Mouse (Mus musculus) liver, embryonic 14.5 days (tissue): ENCODE results near the gene Apoh. TPM values are rescaled to one million over a fixed set of nuclear protein-coding genes. Genes with fewer than 3 reads are reported as not detected.
A peak's percentile ranks its signal among the peaks of the same experiment; 100 is the strongest.

Experiments used
- ATAC-seq: fragments of 200-750 bp; cut with Nextera tagmentation; 2 replicates; pipeline ENCODE4 v1.8.0; 2017; ENCODE audit warnings: moderate number of reproducible peaks, mild to moderate bottlenecking, moderate library complexity; ENCODE audit not compliant: insufficient read depth
- DNase-seq, 3 experiments: peaks; one replicate each; pipeline ENCODE4 v3.0.0-alpha.2; 2012 to 2013; ENCODE audit warnings: low read depth in 3 of 3, low spot score in 3 of 3
- H3K27ac ChIP-seq: fragments of 300-500 bp; sonication (generic); 2 replicates; pipeline ENCODE4 v1.5.1; 2014; ENCODE audit warnings: moderate library complexity, mild to moderate bottlenecking, control low read depth, inconsistent platforms
- H3K27me3 ChIP-seq: fragments of 300-500 bp; sonication (generic); 2 replicates; pipeline ENCODE4 v1.6.1; 2014; ENCODE audit warnings: mild to moderate bottlenecking, low read length, moderate library complexity; ENCODE audit not compliant: control insufficient read depth, insufficient read depth
- H3K36me3 ChIP-seq: fragments of 300-500 bp; sonication (generic); replicated peaks from 2 replicates; pipeline ENCODE4 v1.6.1; 2014; ENCODE audit warnings: low read depth; ENCODE audit not compliant: control insufficient read depth, insufficient read depth
- H3K4me1 ChIP-seq, 2 experiments: fragments of 200-500 bp in 1 of 2; fragments of 300-500 bp in 1 of 2; sonication (generic) in 1 of 2; replicated peaks; 2 replicates each; pipeline ENCODE4 v1.6.1; 2012 to 2014; ENCODE audit warnings: antibody characterized with exemption in 1 of 2, inconsistent platforms in 1 of 2, low read length in 1 of 2; ENCODE audit not compliant: control insufficient read depth in 2 of 2, insufficient read depth in 2 of 2
- H3K4me2 ChIP-seq: fragments of 300-500 bp; sonication (generic); 2 replicates; pipeline ENCODE4 v1.6.1; 2014; ENCODE audit warnings: low read depth, mild to moderate bottlenecking, control low read depth, moderate library complexity
- H3K4me3 ChIP-seq, 2 experiments: fragments of 200-500 bp in 1 of 2; fragments of 300-500 bp in 1 of 2; sonication (generic) in 1 of 2; 2 replicates each; pipeline ENCODE4 v1.5.1; 2012 to 2014; ENCODE audit warnings: low read depth in 2 of 2, low read length in 2 of 2, mild to moderate bottlenecking in 2 of 2, control low read depth in 1 of 2, inconsistent platforms in 1 of 2, moderate library complexity in 1 of 2; ENCODE audit not compliant: insufficient read depth in 1 of 2
- H3K9ac ChIP-seq: fragments of 300-500 bp; sonication (generic); replicated peaks from 2 replicates; pipeline ENCODE4 v1.6.1; 2014; ENCODE audit warnings: mild to moderate bottlenecking, control low read depth, moderate library complexity
- H3K9me3 ChIP-seq: fragments of 300-500 bp; sonication (generic); 2 replicates; pipeline ENCODE4 v1.6.1; 2016; ENCODE audit warnings: low read length, mixed read lengths; ENCODE audit not compliant: control insufficient read depth
- CTCF ChIP-seq: IDR thresholded peaks from 2 replicates; pipeline ENCODE4 v1.5.1; 2016; ENCODE audit warnings: antibody characterized with exemption, low read depth, control low read depth
- EP300 ChIP-seq: IDR thresholded peaks from 2 replicates; pipeline ENCODE4 v1.6.1; 2016; ENCODE audit warnings: antibody characterized with exemption, low read depth
- WGBS: fragments of 180-500 bp; shearing (Covaris S2); extraction: QIAGEN DNeasy Blood & Tissue Kit; methylation state at CpG from one replicate; pipeline ENCODE4 v1.1.7; 2014; ENCODE audit not compliant: insufficient replicate concordance; 5-methylcytosine and 5-hydroxymethylcytosine counted together
- polyA plus RNA-seq, 2 experiments: library from polyadenylated mRNA; depleted of rRNA in 1 of 2; stranded (reverse) in 1 of 2; unstranded in 1 of 2; fragments of >200 nt; fragmentation: Nextera tagmentation in 1 of 2; extraction: Ambion mirVana in 1 of 2; gene quantifications; 2 replicates each; pipeline versions ENCODE4 v1.2.1 to v1.2.3; 2012 to 2014

The Apoh gene
- polyA plus RNA-seq, 2 experiments = 286 to 287 TPM

- DNase-seq (no peak), ATAC-seq (no peak)
- Histone ChIP-seq H3K4me3 (no peak overlapping the region), H3K4me1 (no peaks in the 10 kb centered on the region), H3K27ac (no peak overlapping the region), H3K27me3 (no peaks in the 10 kb centered on the region), H3K36me3 (no peaks in the 10 kb centered on the region), H3K9ac (no peak overlapping the region), H3K9me3 (no peaks in the 10 kb centered on the region), H3K4me2 (no peak overlapping the region)
- 50% methylated on average over 3 of the region's 3 CpGs for WGBS
- TF ChIP-seq CTCF (no peak), EP300 (no peak)
These were observed 39.5 kb downstream of the Apoh start for GRCm38 (mm10) chr11:108382664-108383063.

- Histone ChIP-seq H3K27me3 (no peaks in the 10 kb centered on the region), H3K9ac (no peak overlapping the region), H3K4me3 (no peak overlapping the region), H3K27ac (no peak overlapping the region), H3K36me3 (no peaks in the 10 kb centered on the region), H3K4me2 (no peak overlapping the region), H3K4me1 (no peaks in the 10 kb centered on the region), H3K9me3 (no peaks in the 10 kb centered on the region)
- no peak for ATAC-seq
- 46% methylated on average over 4 of the region's 4 CpGs for WGBS
- TF ChIP-seq EP300 (no peak), CTCF (no peak)
- DNase-seq = no peak
These were observed 41.9 kb downstream of the Apoh start for GRCm38 (mm10) chr11:108384920-108385665.

GRCm38 (mm10) chr11:108385666-108386024 is 42.5 kb downstream of the Apoh start:
- 69% methylated on average over 1 of the region's 1 CpGs for WGBS

GRCm38 (mm10) chr11:108395061-108395460 is 51.9 kb downstream of the Apoh start:
- Histone ChIP-seq H3K4me1 (peaks cover 0 to 2% of the 10 kb centered on the region in 2 experiments; a peak in 1 of 4 replicates), H3K9ac (no peak overlapping the region), H3K4me2 (no peak overlapping the region), H3K27ac (no peak overlapping the region), H3K9me3 (no peaks in the 10 kb centered on the region), H3K4me3 (peak overlapping the region; percentile 32 to 40), H3K27me3 (no peaks in the 10 kb centered on the region), H3K36me3 (no peaks in the 10 kb centered on the region)
- no peak for TF ChIP-seq CTCF
- no peak for TF ChIP-seq EP300
- 69% methylated on average over 9 of the region's 9 CpGs for WGBS
- ATAC-seq (peak; percentile 26; the same call in 1 of the 2 replicates), DNase-seq (peak in 1 of 3 experiments; percentile 18)

More at GRCm38 (mm10) chr11:108385666-108386024, 42.5 kb downstream of the Apoh start:
- Histone ChIP-seq H3K4me1 (no peaks in the 10 kb centered on the region), H3K9me3 (no peaks in the 10 kb centered on the region), H3K4me3 (no peak overlapping the region), H3K36me3 (no peaks in the 10 kb centered on the region), H3K27ac (no peak overlapping the region), H3K27me3 (no peaks in the 10 kb centered on the region), H3K9ac (no peak overlapping the region), H3K4me2 (no peak overlapping the region)
- TF ChIP-seq CTCF (no peak), EP300 (no peak)
- DNase-seq (no peak), ATAC-seq (no peak)

DNA sequence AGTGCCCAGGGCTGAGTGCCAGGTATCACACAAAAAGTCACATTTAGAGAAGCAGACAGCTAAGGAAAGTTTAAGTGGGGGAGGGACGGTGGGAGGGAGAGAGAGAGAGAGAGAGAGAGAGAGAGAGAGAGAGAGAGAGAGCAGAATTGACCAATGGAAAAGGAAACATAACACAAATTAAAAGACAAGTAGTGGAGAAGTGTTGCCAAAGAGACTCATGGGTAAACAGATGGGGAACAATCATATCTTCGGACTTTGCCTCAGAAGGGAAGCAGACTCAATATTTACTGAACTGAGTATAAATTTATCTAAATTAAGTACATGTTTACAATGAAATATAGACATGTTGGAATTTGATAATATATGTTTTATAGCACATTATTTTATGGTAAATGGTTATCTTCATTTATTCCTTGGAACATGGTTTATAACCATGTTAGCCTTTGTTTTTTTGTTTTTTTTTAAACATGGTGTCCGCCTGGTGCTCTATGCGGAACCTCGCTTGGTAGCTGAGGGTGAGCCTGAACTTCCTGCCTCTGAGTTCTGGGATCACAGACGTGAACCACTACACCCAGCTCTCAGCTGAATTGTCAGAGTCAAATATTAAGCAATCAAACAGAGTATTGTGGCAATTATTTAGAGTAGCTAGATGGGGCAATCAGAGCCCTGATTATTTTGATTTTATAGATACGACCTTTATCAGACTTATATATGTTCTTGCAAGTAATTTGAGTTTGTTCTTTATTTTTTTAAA is 53.1 kb downstream of the Apoh start:
- H3K4me1 ChIP-seq = peaks cover 0 to 2% of the 10 kb centered on the region in 2 experiments; a peak in 1 of 4 replicates
- no peaks in the 10 kb centered on the region for H3K27me3 ChIP-seq
- no peaks in the 10 kb centered on the region for H3K36me3 ChIP-seq
- H3K9me3 ChIP-seq = no peaks in the 10 kb centered on the region
- ATAC-seq (no peak), DNase-seq (no peak)
- WGBS = 61% methylated on average over 7 of the region's 7 CpGs
- peak overlapping the region; percentile 40 to 57 for H3K4me3 ChIP-seq
- H3K9ac ChIP-seq = no peak overlapping the region
- TF ChIP-seq EP300 = no peak
- TF ChIP-seq CTCF = no peak
- H3K4me2 ChIP-seq = peak overlapping the region; percentile 28; the same call in 1 of the 2 replicates
- no peak overlapping the region for H3K27ac ChIP-seq
